Mouse (Mus musculus): ENCODE measurements around the gene Sh3gl3. TPM values are rescaled to one million over a fixed set of nuclear protein-coding genes. Genes with fewer than 3 reads are reported as not detected.

Sh3gl3 gene
- polyA plus RNA-seq, 1 experiment from 2014 or later = 0.19 TPM

GRCm38 (mm10) chr7:82244701-82245100, 71.1 kb downstream of the Sh3gl3 start:
- no peaks in the 10 kb centered on the region for H3K9me3 ChIP-seq (replicated peaks; ENCODE audit: control insufficient read depth, low read length)
- no peaks in the 10 kb centered on the region for H3K27me3 ChIP-seq (ENCODE audit: control insufficient read depth, insufficient read depth, low read depth, low read length)
- H3K4me1 ChIP-seq (ENCODE audit: control insufficient read depth, low read depth, low read length) = no peaks in the 10 kb centered on the region
- H3K9ac ChIP-seq (ENCODE audit: low read depth, low read length) = no peak overlapping the region
- H3K36me3 ChIP-seq (ENCODE audit: control insufficient read depth, insufficient read depth) = no peaks in the 10 kb centered on the region
- H3K4me3 ChIP-seq (ENCODE audit: low read depth, low read length) = no peak overlapping the region
- no peak overlapping the region for H3K4me2 ChIP-seq (ENCODE audit: low read depth, low read length)
- 61% methylated on average over 3 of the region's 3 CpGs for WGBS (ENCODE audit: insufficient replicate concordance)
- ATAC-seq (ENCODE audit: low read depth) = no peak
- H3K27ac ChIP-seq (ENCODE audit: low read length) = no peak overlapping the region

GRCm38 (mm10) chr7:82248953-82249695, 75.5 kb downstream of the Sh3gl3 start:
- no peak for ATAC-seq (ENCODE audit: low read depth)
- H3K4me3 ChIP-seq (ENCODE audit: low read depth, low read length) = no peak overlapping the region

GRCm38 (mm10) chr7:82253309-82253708, 79.7 kb downstream of the Sh3gl3 start:
- H3K4me2 ChIP-seq (ENCODE audit: low read depth, low read length) = no peak overlapping the region
- no peaks in the 10 kb centered on the region for H3K4me1 ChIP-seq (ENCODE audit: control insufficient read depth, low read depth, low read length)
- H3K9me3 ChIP-seq (replicated peaks; ENCODE audit: control insufficient read depth, low read length) = no peaks in the 10 kb centered on the region
- H3K9ac ChIP-seq (ENCODE audit: low read depth, low read length) = no peak overlapping the region
- no peak overlapping the region for H3K4me3 ChIP-seq (ENCODE audit: low read depth, low read length)
- H3K27ac ChIP-seq (ENCODE audit: low read length) = no peak overlapping the region
- ATAC-seq (ENCODE audit: low read depth) = no peak
- no peaks in the 10 kb centered on the region for H3K27me3 ChIP-seq (ENCODE audit: control insufficient read depth, insufficient read depth, low read depth, low read length)
- no peaks in the 10 kb centered on the region for H3K36me3 ChIP-seq (ENCODE audit: control insufficient read depth, insufficient read depth)
- WGBS (ENCODE audit: insufficient replicate concordance) = 52% methylated on average over 1 of the region's 1 CpGs

More at GRCm38 (mm10) chr7:82248953-82249695, 75.5 kb downstream of the Sh3gl3 start:
- Histone ChIP-seq H3K9ac (ENCODE audit: low read depth, low read length) (no peak overlapping the region), H3K9me3 (replicated peaks; ENCODE audit: control insufficient read depth, low read length) (no peaks in the 10 kb centered on the region), H3K4me2 (ENCODE audit: low read depth, low read length) (no peak overlapping the region), H3K27me3 (ENCODE audit: control insufficient read depth, insufficient read depth, low read depth, low read length) (no peaks in the 10 kb centered on the region), H3K36me3 (ENCODE audit: control insufficient read depth, insufficient read depth) (no peaks in the 10 kb centered on the region), H3K4me1 (ENCODE audit: control insufficient read depth, low read depth, low read length) (no peaks in the 10 kb centered on the region), H3K27ac (ENCODE audit: low read length) (no peak overlapping the region)
- 60% methylated on average over 10 of the region's 10 CpGs for WGBS (ENCODE audit: insufficient replicate concordance)

GRCm38 (mm10) chr7:82256936-82257335, 83.3 kb downstream of the Sh3gl3 start:
- 68% methylated on average over 6 of the region's 6 CpGs for WGBS (ENCODE audit: insufficient replicate concordance)
- Histone ChIP-seq H3K27me3 (ENCODE audit: control insufficient read depth, insufficient read depth, low read depth, low read length) (no peaks in the 10 kb centered on the region), H3K4me1 (ENCODE audit: control insufficient read depth, low read depth, low read length) (no peaks in the 10 kb centered on the region), H3K27ac (ENCODE audit: low read length) (no peak overlapping the region), H3K36me3 (ENCODE audit: control insufficient read depth, insufficient read depth) (no peaks in the 10 kb centered on the region), H3K9ac (ENCODE audit: low read depth, low read length) (no peak overlapping the region), H3K9me3 (replicated peaks; ENCODE audit: control insufficient read depth, low read length) (no peaks in the 10 kb centered on the region), H3K4me3 (ENCODE audit: low read depth, low read length) (no peak overlapping the region), H3K4me2 (ENCODE audit: low read depth, low read length) (no peak overlapping the region)
- no peak for ATAC-seq (ENCODE audit: low read depth)

- no peak for ATAC-seq (ENCODE audit: low read depth)
- H3K9me3 ChIP-seq (replicated peaks; ENCODE audit: control insufficient read depth, low read length) = no peaks in the 10 kb centered on the region
- H3K27ac ChIP-seq (ENCODE audit: low read length) = no peak overlapping the region
- H3K4me2 ChIP-seq (ENCODE audit: low read depth, low read length) = no peak overlapping the region
- H3K36me3 ChIP-seq (ENCODE audit: control insufficient read depth, insufficient read depth) = no peaks in the 10 kb centered on the region
- H3K4me3 ChIP-seq (ENCODE audit: low read depth, low read length) = no peak overlapping the region
- no peaks in the 10 kb centered on the region for H3K4me1 ChIP-seq (ENCODE audit: control insufficient read depth, low read depth, low read length)
- H3K27me3 ChIP-seq (ENCODE audit: control insufficient read depth, insufficient read depth, low read depth, low read length) = no peaks in the 10 kb centered on the region
- H3K9ac ChIP-seq (ENCODE audit: low read depth, low read length) = no peak overlapping the region
- 70% methylated on average over 4 of the region's 4 CpGs for WGBS (ENCODE audit: insufficient replicate concordance)
These were observed 83.9 kb downstream of the Sh3gl3 start for GRCm38 (mm10) chr7:82257530-82257929.

- no peak overlapping the region for H3K9ac ChIP-seq (ENCODE audit: low read depth, low read length)
- no peaks in the 10 kb centered on the region for H3K4me1 ChIP-seq (ENCODE audit: control insufficient read depth, low read depth, low read length)
- no peaks in the 10 kb centered on the region for H3K9me3 ChIP-seq (replicated peaks; ENCODE audit: control insufficient read depth, low read length)
- no peaks in the 10 kb centered on the region for H3K27me3 ChIP-seq (ENCODE audit: control insufficient read depth, insufficient read depth, low read depth, low read length)
- no peak overlapping the region for H3K27ac ChIP-seq (ENCODE audit: low read length)
- H3K36me3 ChIP-seq (ENCODE audit: control insufficient read depth, insufficient read depth) = no peaks in the 10 kb centered on the region
- ATAC-seq (ENCODE audit: low read depth) = no peak
- 54% methylated on average over 6 of the region's 6 CpGs for WGBS (ENCODE audit: insufficient replicate concordance)
- H3K4me3 ChIP-seq (ENCODE audit: low read depth, low read length) = no peak overlapping the region
- no peak overlapping the region for H3K4me2 ChIP-seq (ENCODE audit: low read depth, low read length)
These were observed 86.6 kb downstream of the Sh3gl3 start for GRCm38 (mm10) chr7:82260210-82260609.

- WGBS (ENCODE audit: insufficient replicate concordance) = 19% methylated on average over 8 of the region's 8 CpGs
- Histone ChIP-seq H3K9me3 (replicated peaks; ENCODE audit: control insufficient read depth, low read length) (no peaks in the 10 kb centered on the region), H3K4me2 (ENCODE audit: low read depth, low read length) (no peak overlapping the region), H3K9ac (ENCODE audit: low read depth, low read length) (no peak overlapping the region), H3K4me1 (ENCODE audit: control insufficient read depth, low read depth, low read length) (no peaks in the 10 kb centered on the region), H3K27ac (ENCODE audit: low read length) (no peak overlapping the region), H3K4me3 (ENCODE audit: low read depth, low read length) (no peak overlapping the region), H3K36me3 (ENCODE audit: control insufficient read depth, insufficient read depth) (no peaks in the 10 kb centered on the region), H3K27me3 (ENCODE audit: control insufficient read depth, insufficient read depth, low read depth, low read length) (no peaks in the 10 kb centered on the region)
- no peak for ATAC-seq (ENCODE audit: low read depth)
These were observed 89.5 kb downstream of the Sh3gl3 start for GRCm38 (mm10) chr7:82263141-82263540.

GRCm38 (mm10) chr7:82264119-82264518, 90.5 kb downstream of the Sh3gl3 start:
- no peak overlapping the region for H3K4me2 ChIP-seq (ENCODE audit: low read depth, low read length)
- WGBS (ENCODE audit: insufficient replicate concordance) = 29% methylated on average over 2 of the region's 2 CpGs

GRCm38 (mm10) chr7:82265365-82265764, 91.7 kb downstream of the Sh3gl3 start:
- Histone ChIP-seq H3K27ac (ENCODE audit: low read length) (no peak overlapping the region), H3K4me3 (ENCODE audit: low read depth, low read length) (no peak overlapping the region), H3K4me2 (ENCODE audit: low read depth, low read length) (no peak overlapping the region), H3K4me1 (ENCODE audit: control insufficient read depth, low read depth, low read length) (no peaks in the 10 kb centered on the region), H3K9ac (ENCODE audit: low read depth, low read length) (no peak overlapping the region), H3K27me3 (ENCODE audit: control insufficient read depth, insufficient read depth, low read depth, low read length) (no peaks in the 10 kb centered on the region), H3K36me3 (ENCODE audit: control insufficient read depth, insufficient read depth) (no peaks in the 10 kb centered on the region), H3K9me3 (replicated peaks; ENCODE audit: control insufficient read depth, low read length) (no peaks in the 10 kb centered on the region)
- no peak for ATAC-seq (ENCODE audit: low read depth)
- 57% methylated on average over 4 of the region's 4 CpGs for WGBS (ENCODE audit: insufficient replicate concordance)

More at GRCm38 (mm10) chr7:82264119-82264518, 90.5 kb downstream of the Sh3gl3 start:
- H3K4me1 ChIP-seq (ENCODE audit: control insufficient read depth, low read depth, low read length) = no peaks in the 10 kb centered on the region
- no peaks in the 10 kb centered on the region for H3K36me3 ChIP-seq (ENCODE audit: control insufficient read depth, insufficient read depth)
- no peak overlapping the region for H3K9ac ChIP-seq (ENCODE audit: low read depth, low read length)
- H3K27me3 ChIP-seq (ENCODE audit: control insufficient read depth, insufficient read depth, low read depth, low read length) = no peaks in the 10 kb centered on the region
- no peak overlapping the region for H3K27ac ChIP-seq (ENCODE audit: low read length)
- ATAC-seq (ENCODE audit: low read depth) = no peak
- no peaks in the 10 kb centered on the region for H3K9me3 ChIP-seq (replicated peaks; ENCODE audit: control insufficient read depth, low read length)
- H3K4me3 ChIP-seq (ENCODE audit: low read depth, low read length) = no peak overlapping the region

All from liver, embryonic 16.5 days (tissue).